Mouse (Mus musculus) CH12.LX (cell line): ENCODE results near the gene Ppm1n.

ENCODE experiments used
- MEF2A ChIP-seq: IDR thresholded peaks from 2 replicates; pipeline ENCODE4 v1.6.1; 2014; ENCODE audit warnings: low read depth, mild to moderate bottlenecking, inconsistent platforms, low read length, improper control_type of control experiment, borderline replicate concordance
- POLR2A ChIP-seq: IDR thresholded peaks from 2 replicates; pipeline ENCODE4 v1.6.1; 2011; ENCODE audit warnings: low read depth, mild to moderate bottlenecking, improper control_type of control experiment, low read length

DNA sequence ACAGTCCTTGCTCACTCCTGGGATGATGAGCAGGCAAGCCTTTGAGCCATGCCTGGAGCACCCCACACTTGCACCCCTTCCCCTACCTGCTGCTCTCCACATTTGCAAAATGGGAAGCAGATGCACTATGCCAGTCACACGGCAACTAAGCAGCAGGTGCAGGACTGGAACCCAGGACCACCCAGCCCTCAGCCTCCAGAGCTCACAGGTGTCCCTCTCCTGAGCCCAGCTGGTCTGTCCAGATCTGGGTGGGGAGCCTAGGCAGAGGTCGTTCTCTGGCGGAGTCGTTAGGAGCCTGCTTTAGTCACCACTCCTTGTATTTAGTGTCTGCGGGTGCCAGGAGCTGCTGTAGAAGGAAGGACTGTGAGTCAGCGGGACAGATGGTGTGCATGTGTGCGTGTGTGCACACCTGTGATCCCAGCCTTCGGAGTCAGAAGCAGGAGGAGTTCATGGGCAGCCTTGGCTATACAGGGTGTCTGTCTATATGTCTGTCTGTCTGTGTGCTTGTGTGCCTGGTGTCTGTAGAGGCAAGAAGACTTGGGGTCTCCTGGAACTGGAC, 38.9 kb downstream of the Ppm1n start:
- no peak for TF ChIP-seq POLR2A
- TF ChIP-seq MEF2A: no peak
